Mouse (Mus musculus) erythroblast, embryonic 14.5 days (primary cell): ENCODE results near the gene Acer3. TPM values are rescaled to one million over a fixed set of nuclear protein-coding genes. Genes with fewer than 3 reads are reported as not detected.

Experiments
- H3K27me3 ChIP-seq: 2 replicates; pipeline ENCODE4 v1.6.1; 2012; ENCODE audit warnings: inconsistent platforms; ENCODE audit not compliant: control insufficient read depth
- H3K36me3 ChIP-seq: 2 replicates; pipeline ENCODE4 v1.6.1; 2012; ENCODE audit warnings: mild to moderate bottlenecking, inconsistent platforms; ENCODE audit not compliant: control insufficient read depth
- H3K4me1 ChIP-seq: 2 replicates; pipeline ENCODE4 v1.6.1; 2012; ENCODE audit warnings: inconsistent platforms; ENCODE audit not compliant: control insufficient read depth
- H3K4me3 ChIP-seq: replicated peaks from 2 replicates; pipeline ENCODE3; 2012; ENCODE audit warnings: moderate library complexity, mild to moderate bottlenecking, inconsistent platforms
- H3K9me3 ChIP-seq: 2 replicates; pipeline ENCODE4 v1.6.1; 2012; ENCODE audit warnings: low read length, inconsistent platforms, mixed read lengths; ENCODE audit not compliant: control insufficient read depth
- GATA1 ChIP-seq: IDR thresholded peaks from 2 replicates; pipeline ENCODE4 v1.6.1; 2012; ENCODE audit warnings: low read length, inconsistent platforms, mixed read lengths
- TAL1 ChIP-seq: IDR thresholded peaks from 3 replicates; pipeline ENCODE4 v1.6.1; 2012; ENCODE audit warnings: low read length, inconsistent platforms, mixed read lengths
- polyA plus RNA-seq: library from polyadenylated mRNA; stranded (reverse); fragments of >175 nt; gene quantifications from 2 replicates; pipeline ENCODE4 v1.2.3, GENCODE M21; 2012

The Acer3 gene
- 0.07 and 0.15 TPM in 2 replicates for polyA plus RNA-seq

DNA sequence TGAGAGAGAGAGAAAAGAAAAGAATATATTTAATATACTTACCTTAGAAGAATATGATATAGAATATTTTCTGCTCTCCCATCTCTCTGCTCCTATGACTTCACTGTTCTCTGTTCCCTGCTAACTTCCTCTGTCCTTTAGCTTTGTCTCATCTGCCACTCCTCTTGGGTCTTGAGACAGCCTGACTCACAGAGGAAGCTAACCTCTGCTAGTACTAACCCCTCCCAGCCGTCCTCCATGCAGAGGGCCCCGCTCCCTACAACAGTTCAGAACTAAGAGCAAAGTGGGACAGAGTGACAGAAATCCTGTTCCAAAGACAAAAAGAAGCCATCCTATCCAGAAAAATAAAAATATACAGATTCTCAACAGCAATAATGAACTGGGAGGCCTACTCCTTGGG is at the start of gene Acer3:
Gene Acer3, minus strand, starts transcription at position 126 of the 400 bp plus-strand sequence.
- H3K9me3 ChIP-seq = no peaks in the 10 kb centered on the region
- TF ChIP-seq GATA1 (no peak), TAL1 (no peak)
- H3K4me1 ChIP-seq = peaks cover 35% of the 10 kb centered on the region
- H3K36me3 ChIP-seq = no peaks in the 10 kb centered on the region
- H3K4me3 ChIP-seq = no peak within 1 kb of the TSS
- peaks cover 4% of the 10 kb centered on the region for H3K27me3 ChIP-seq

DNA sequence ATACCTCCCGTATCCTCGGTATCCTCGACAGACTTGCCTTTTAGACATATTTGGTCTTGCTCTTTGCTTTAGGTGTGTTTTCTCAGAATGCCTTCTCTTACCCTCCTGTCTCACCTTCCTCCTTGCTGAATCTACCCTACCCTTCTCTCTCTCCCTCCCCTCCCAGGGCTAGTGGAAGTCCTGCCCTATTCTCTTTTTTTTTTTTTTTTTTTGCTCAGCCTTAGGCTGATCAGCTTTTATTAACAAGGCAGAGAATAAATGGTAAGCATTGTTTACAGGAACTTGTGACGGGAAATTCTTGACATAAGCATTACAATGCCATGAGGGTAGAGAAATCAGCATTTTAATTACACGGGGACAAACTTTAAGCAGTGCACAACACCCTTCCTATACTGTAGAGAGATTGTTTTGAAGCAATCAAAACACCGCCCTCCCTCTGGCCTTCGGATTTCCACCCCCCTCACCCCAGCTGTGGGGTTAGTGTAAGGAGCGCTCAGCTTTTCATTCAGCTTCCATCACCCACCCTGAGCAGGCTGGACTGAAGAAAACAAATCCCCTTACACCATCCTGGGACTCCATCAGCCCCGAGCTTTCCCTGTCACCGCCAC is 48.9 kb upstream of the Acer3 start:
- Histone ChIP-seq H3K4me1 (no peaks in the 10 kb centered on the region), H3K4me3 (no peak overlapping the region), H3K27me3 (no peaks in the 10 kb centered on the region; the same call in 1 of the 2 replicates), H3K36me3 (no peaks in the 10 kb centered on the region), H3K9me3 (no peaks in the 10 kb centered on the region)
- TF ChIP-seq TAL1 (no peak), GATA1 (no peak)

DNA sequence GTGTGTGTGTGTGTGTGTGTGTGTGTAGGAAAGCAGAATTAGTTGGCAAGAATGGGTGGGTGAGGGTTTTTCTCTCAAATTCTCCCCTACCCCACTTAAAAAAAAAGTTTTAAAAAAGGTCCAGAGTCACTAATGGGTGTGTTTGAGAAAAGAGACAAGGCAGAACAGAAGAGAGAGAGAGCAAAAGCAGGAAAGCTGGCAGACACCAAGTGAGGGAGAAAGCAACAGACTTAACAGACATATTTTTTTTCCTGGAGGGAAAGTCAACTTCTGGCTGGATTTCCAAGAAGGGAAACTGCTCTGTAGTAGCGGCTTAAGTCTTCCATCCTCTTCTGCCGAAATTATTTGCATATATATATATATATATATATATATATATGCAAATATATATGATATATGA is 40.7 kb upstream of the Acer3 start:
- H3K36me3 ChIP-seq = no peaks in the 10 kb centered on the region

DNA sequence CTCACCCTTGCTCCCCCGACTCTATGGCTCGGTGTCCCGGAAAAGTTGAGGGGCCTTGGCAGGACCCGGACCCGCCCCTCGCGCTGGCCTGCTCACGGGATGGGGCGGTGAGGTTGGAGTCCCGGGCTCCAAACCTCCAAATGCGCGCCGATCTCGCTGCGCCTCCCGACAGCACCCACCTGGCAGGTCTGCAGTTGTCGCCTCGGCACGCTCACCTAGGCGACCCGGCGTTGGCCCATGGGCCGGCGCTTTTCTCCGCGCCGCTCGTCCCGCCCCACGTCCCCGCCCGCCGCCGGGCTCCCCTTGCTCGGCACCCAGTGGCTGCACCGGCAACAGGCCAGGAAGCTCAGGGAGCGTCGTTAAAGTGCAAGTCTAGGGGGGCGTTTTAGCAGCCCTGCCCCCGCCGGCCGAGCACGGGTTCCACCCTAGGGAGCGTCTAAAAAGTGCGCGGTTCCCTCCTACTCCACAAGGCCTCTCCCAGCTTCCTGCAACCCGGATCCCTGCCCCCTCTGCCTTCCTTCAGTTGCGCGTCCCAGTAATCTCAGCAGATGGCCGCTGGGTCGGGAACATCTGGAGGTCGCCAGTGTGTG is 40.1 kb upstream of the Acer3 start, which contains the start of gene Tsku:
Gene Tsku, minus strand, starts transcription at position 266 of the 590 bp plus-strand sequence.
- peak within 1 kb of the TSS; percentile 55 for H3K4me3 ChIP-seq
- H3K4me1 ChIP-seq = peaks cover 5% of the 10 kb centered on the region; the same call in 1 of the 2 replicates
- no peaks in the 10 kb centered on the region for H3K36me3 ChIP-seq
- TF ChIP-seq GATA1 (no peak), TAL1 (no peak)
- peaks cover 59% of the 10 kb centered on the region for H3K27me3 ChIP-seq
- H3K9me3 ChIP-seq = 0 out of 2 replicates have a peak, but pooled peaks cover 3% of the 10 kb centered on the region

More for the DNA sequence above, 40.7 kb upstream of the Acer3 start:
- peaks cover 5% of the 10 kb centered on the region; the same call in 1 of the 2 replicates for H3K4me1 ChIP-seq
- H3K4me3 ChIP-seq = no peak overlapping the region
- H3K27me3 ChIP-seq = peaks cover 59% of the 10 kb centered on the region
- TF ChIP-seq GATA1 (no peak), TAL1 (no peak)
- H3K9me3 ChIP-seq = 0 out of 2 replicates have a peak, but pooled peaks cover 3% of the 10 kb centered on the region

DNA sequence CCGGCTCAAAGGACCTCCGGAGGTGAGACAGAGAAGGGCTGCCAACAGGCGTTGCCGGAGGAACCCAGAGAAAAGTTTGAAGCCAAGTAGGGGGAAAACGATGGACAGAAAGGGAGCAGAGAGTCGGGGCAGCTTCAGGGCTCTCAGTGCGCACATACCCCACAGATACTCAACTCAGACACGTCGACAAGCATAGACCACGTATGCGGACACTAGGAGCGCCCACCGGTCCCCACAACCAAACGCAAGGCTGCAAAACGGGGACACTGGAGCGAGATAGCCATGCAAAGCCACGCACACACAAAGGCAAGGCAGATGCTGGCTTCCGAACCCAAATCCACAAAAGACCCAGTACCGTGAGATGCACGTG is 39.6 kb upstream of the Acer3 start:
- H3K4me1 ChIP-seq = peaks cover 5% of the 10 kb centered on the region; the same call in 1 of the 2 replicates
- peak overlapping the region; percentile 55 for H3K4me3 ChIP-seq
- no peaks in the 10 kb centered on the region for H3K36me3 ChIP-seq
- peaks cover 59% of the 10 kb centered on the region for H3K27me3 ChIP-seq
- H3K9me3 ChIP-seq = 0 out of 2 replicates have a peak, but pooled peaks cover 3% of the 10 kb centered on the region
- TF ChIP-seq GATA1 (no peak), TAL1 (no peak)

DNA sequence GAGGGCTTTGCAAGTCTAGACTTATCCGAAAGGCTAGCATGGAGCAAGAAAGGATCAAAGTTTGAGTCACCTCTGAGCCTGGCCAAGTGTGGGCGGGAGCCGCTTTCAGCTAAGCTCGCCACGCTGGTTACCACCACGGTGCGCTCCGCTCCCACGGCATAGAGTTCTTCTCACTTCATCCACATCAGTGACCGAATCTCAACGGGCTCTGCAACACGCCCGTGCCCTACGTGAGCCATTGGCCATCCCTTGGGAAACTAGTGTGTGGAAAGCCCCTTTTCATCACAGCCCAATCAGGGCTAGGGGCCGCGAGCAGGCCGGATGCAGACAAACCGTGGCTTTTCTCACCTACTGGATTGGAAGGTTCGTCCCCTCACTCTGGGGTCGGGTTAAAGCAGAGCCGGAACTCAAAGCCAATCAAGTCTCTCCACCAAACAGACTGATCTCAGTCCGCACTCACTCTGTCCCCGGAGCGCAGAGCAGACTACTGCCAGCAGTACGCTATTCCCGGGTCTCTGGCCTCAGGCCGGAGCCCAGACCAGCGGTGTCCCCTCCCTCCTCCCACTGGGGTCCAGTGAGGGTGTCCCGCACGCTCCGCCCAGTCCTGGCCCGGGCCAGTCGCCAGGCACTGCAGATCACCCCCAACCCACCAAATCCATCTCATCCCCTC is 39.1 kb upstream of the Acer3 start:
- Histone ChIP-seq H3K4me1 (peaks cover 5% of the 10 kb centered on the region; the same call in 1 of the 2 replicates), H3K36me3 (no peaks in the 10 kb centered on the region), H3K4me3 (peak overlapping the region; percentile 55), H3K9me3 (0 out of 2 replicates have a peak, but pooled peaks cover 3% of the 10 kb centered on the region), H3K27me3 (peaks cover 59% of the 10 kb centered on the region)
- no peak for TF ChIP-seq TAL1
- no peak for TF ChIP-seq GATA1

DNA sequence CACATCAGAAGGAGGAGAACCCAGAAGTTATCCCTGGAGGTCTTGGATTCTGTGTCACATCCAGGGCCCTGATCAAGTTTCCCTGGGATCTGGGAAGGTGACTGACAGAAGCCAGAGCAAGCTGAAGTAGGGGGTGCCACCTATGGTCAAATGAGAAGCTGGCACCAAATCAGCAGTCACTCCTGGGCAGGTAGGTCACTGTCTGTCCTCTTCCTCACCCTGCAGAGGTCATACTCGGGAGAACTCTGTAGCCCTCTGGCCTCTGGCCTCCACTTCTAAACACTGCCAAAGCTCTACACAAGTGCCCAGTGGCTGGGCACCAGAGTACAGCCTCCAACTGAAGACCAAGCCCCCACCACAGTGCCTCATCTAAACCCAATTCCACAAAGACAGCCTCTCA is 37.0 kb upstream of the Acer3 start:
- TF ChIP-seq GATA1 (no peak), TAL1 (no peak)
- Histone ChIP-seq H3K27me3 (peaks cover 59% of the 10 kb centered on the region), H3K9me3 (0 out of 2 replicates have a peak, but pooled peaks cover 3% of the 10 kb centered on the region), H3K4me1 (peaks cover 5% of the 10 kb centered on the region; the same call in 1 of the 2 replicates), H3K36me3 (no peaks in the 10 kb centered on the region), H3K4me3 (no peak overlapping the region)

DNA sequence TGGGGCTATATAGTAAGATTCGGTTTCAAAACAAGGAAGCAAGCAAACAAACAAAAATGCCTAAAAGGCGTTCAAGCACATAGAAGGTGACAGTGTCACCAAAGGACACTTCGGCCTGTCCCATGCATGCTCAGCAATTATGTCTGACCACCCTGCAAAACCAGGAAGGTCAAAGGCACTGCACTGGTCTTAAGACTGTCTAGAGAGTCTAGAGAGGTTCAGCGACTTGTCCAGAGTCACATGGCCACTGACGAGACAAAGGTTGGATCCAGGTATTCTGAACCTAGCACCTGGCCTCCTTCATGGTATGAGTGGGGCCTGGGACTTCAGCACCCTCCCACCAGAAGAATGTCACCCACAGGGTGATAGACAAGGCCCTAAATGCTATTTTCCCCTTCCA is 36.3 kb upstream of the Acer3 start:
- Histone ChIP-seq H3K9me3 (0 out of 2 replicates have a peak, but pooled peaks cover 3% of the 10 kb centered on the region), H3K4me1 (peaks cover 5% of the 10 kb centered on the region; the same call in 1 of the 2 replicates), H3K36me3 (no peaks in the 10 kb centered on the region; the same call in 1 of the 2 replicates), H3K4me3 (no peak overlapping the region), H3K27me3 (peaks cover 52% of the 10 kb centered on the region)
- TF ChIP-seq GATA1 = no peak
- no peak for TF ChIP-seq TAL1

DNA sequence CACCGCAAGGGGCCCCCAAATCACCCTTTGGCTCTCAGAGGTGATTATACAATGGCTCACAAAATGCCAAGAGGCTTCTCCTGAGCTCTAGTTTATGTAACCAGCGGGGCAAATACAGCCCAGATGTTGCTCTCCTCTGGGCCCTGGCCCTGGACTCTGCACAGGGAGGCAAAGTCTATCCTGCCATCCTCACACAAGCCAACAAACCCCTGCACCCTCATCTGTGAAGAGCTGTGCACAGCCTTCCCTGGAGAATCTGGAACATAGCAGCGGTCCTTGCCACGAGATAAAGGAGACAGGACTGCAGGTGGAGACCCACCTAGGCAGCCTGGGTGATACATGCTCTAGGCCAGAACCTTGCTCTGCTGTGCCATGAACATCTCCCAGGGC is 33.9 kb upstream of the Acer3 start:
- TF ChIP-seq GATA1 (no peak), TAL1 (no peak)
- Histone ChIP-seq H3K4me1 (no peaks in the 10 kb centered on the region), H3K27me3 (peaks cover 28% of the 10 kb centered on the region)

More for the DNA sequence above, 33.9 kb upstream of the Acer3 start:
- no peaks in the 10 kb centered on the region for H3K9me3 ChIP-seq
- no peak overlapping the region for H3K4me3 ChIP-seq
- H3K36me3 ChIP-seq = peaks cover 2% of the 10 kb centered on the region; the same call in 1 of the 2 replicates
